Mouse (Mus musculus) kidney, embryonic 15.5 days (tissue): ENCODE measurements at regions not wholly inside any gene's neighbourhood (a gene's known extent, or its start where the extent isn't known, plus 50 kb on each side); places are given as distances from the start of the nearest gene placed in this dataset.

Experiments used
- ATAC-seq: fragments of 200-750 bp; cut with Nextera tagmentation; replicated peaks from 2 replicates; pipeline ENCODE4 v1.8.0; 2017; ENCODE audit warnings: moderate TSS enrichment; ENCODE audit not compliant: low FRiP score
- H3K27ac ChIP-seq: fragments of 300-500 bp; sonication (generic); 2 replicates; pipeline ENCODE4 v1.5.1; 2015; ENCODE audit warnings: mild to moderate bottlenecking, inconsistent platforms
- H3K27me3 ChIP-seq: fragments of 300-500 bp; sonication (generic); 2 replicates; pipeline ENCODE4 v1.6.1; 2015; ENCODE audit warnings: inconsistent platforms
- H3K36me3 ChIP-seq: fragments of 300-500 bp; sonication (generic); 2 replicates; pipeline ENCODE4 v1.6.1; 2015; ENCODE audit warnings: inconsistent platforms
- H3K4me1 ChIP-seq: fragments of 300-500 bp; sonication (generic); 2 replicates; pipeline ENCODE4 v1.6.1; 2015; ENCODE audit warnings: inconsistent platforms
- H3K4me2 ChIP-seq: fragments of 300-500 bp; sonication (generic); 2 replicates; pipeline ENCODE4 v1.6.1; 2015; ENCODE audit warnings: moderate library complexity, mild to moderate bottlenecking, inconsistent platforms
- H3K4me3 ChIP-seq: fragments of 300-500 bp; sonication (generic); replicated peaks from 2 replicates; pipeline ENCODE4 v1.5.1; 2015; ENCODE audit warnings: mild to moderate bottlenecking, inconsistent platforms
- H3K9ac ChIP-seq: fragments of 300-500 bp; sonication (generic); 2 replicates; pipeline ENCODE4 v1.6.1; 2015; ENCODE audit warnings: mild to moderate bottlenecking, inconsistent platforms
- H3K9me3 ChIP-seq: fragments of 300-500 bp; sonication (generic); replicated peaks from 2 replicates; pipeline ENCODE4 v1.6.1; 2016; ENCODE audit warnings: inconsistent platforms
- WGBS: fragments of 180-500 bp; shearing (Covaris S2); methylation state at CpG from one replicate; pipeline ENCODE4 v1.1.7; 2015; ENCODE audit warnings: mixed read lengths; 5-methylcytosine and 5-hydroxymethylcytosine counted together

DNA sequence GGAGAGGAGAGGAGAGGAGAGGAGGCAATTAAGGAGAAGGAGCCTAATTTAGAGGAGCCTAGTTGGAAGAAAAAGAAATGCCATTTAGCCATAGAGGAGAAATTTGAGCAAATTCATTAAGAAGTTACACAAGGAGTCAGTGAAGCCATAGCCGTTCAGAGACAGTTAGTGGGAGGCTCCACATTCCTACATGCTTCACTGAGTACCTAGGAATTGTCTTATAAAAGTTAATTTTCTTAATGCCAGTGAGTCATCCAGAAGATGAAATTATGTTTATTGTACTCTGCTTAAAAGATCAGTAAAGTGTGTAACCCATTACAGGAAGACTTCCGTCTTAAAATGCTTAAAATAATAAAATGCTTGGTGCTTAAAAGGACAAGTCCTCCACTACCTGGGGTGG, 1453.5 kb upstream of the Lrrc6 start:
- H3K27me3 ChIP-seq, result no peaks in the 10 kb centered on the region
- H3K9ac ChIP-seq, result no peak overlapping the region
- H3K9me3 ChIP-seq, result no peaks in the 10 kb centered on the region
- H3K4me3 ChIP-seq, result no peak overlapping the region
- H3K4me1 ChIP-seq, result no peaks in the 10 kb centered on the region
- no peak overlapping the region for H3K27ac ChIP-seq
- WGBS, result 36% methylated on average over 2 of the region's 2 CpGs
- ATAC-seq, result 0 out of 2 replicates have a peak, but pooled peaks have one; percentile 36
- H3K36me3 ChIP-seq, result no peaks in the 10 kb centered on the region
- no peak overlapping the region for H3K4me2 ChIP-seq

GRCm38 (mm10) chr15:67950281-67951040, 1449.8 kb upstream of the Lrrc6 start:
- Histone ChIP-seq H3K27me3 (no peaks in the 10 kb centered on the region), H3K9ac (no peak overlapping the region), H3K4me3 (no peak overlapping the region), H3K27ac (no peak overlapping the region), H3K4me2 (no peak overlapping the region), H3K9me3 (no peaks in the 10 kb centered on the region), H3K4me1 (no peaks in the 10 kb centered on the region), H3K36me3 (no peaks in the 10 kb centered on the region)
- WGBS, result 82% methylated on average over 6 of the region's 6 CpGs
- no peak for ATAC-seq

DNA sequence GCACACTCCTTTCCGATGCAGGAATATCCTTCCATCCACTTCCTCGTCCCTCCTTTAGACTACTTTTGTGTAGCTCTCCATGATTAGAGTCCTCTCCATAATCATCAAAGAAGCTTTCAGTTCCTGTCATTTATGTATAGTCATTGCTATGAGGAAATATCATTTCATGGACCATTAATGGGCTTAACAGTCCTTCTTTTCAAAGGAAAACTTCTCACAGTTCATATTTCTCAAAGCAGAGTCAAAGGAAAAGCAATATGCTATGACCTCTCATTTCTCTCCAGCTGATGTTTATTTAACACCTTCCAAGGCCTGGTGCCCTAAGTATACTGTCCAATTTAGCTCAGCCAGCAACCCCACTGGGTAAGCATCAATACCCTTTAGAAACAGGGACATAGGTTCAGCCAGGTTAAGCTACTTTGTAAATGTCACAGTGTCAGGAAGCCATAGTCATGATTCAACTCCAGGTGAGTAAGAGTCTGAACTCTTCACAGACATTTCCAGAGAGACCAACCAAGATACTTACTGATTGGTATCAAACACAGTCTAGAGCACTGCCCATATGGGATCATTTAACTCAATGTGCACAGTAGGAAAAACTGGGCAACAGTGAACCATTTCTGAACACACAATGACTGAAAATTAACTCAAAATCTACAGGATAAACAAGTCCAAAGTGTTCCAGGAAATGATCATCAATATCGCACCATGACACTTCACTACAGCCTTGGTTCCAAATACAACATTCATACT, 1443.8 kb upstream of the Lrrc6 start:
- no peaks in the 10 kb centered on the region for H3K27me3 ChIP-seq
- H3K36me3 ChIP-seq, result no peaks in the 10 kb centered on the region
- H3K4me3 ChIP-seq, result no peak overlapping the region
- no peak overlapping the region for H3K27ac ChIP-seq
- 82% methylated on average over 3 of the region's 3 CpGs for WGBS
- no peak overlapping the region for H3K9ac ChIP-seq
- no peak for ATAC-seq
- no peaks in the 10 kb centered on the region for H3K4me1 ChIP-seq
- H3K9me3 ChIP-seq, result no peaks in the 10 kb centered on the region
- H3K4me2 ChIP-seq, result no peak overlapping the region

GRCm38 (mm10) chr15:67943046-67943445, 1442.3 kb upstream of the Lrrc6 start:
- no peaks in the 10 kb centered on the region for H3K4me1 ChIP-seq
- no peak for ATAC-seq
- H3K9me3 ChIP-seq, result no peaks in the 10 kb centered on the region
- H3K4me3 ChIP-seq, result no peak overlapping the region
- no peak overlapping the region for H3K4me2 ChIP-seq
- no peaks in the 10 kb centered on the region for H3K36me3 ChIP-seq
- H3K9ac ChIP-seq, result no peak overlapping the region
- H3K27ac ChIP-seq, result no peak overlapping the region
- H3K27me3 ChIP-seq, result no peaks in the 10 kb centered on the region

DNA sequence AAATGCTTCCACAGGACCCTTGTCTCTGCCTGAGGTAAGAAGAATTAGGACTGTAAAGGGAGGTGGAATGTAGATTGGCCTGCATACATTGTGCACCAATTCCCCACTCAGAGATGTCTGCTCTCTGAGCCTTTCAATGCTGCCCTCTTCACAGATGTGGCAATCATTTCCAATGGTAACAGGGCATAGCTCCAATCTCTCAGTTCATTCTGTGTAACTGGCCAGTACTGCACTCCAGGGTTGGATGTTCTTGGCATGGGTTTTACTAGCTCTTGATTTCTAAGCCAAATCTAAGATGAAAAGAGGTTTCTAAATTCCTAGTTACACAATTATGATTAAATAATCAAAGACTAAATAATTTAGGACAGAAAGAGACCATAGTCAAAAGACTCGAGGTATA, 1439.8 kb upstream of the Lrrc6 start:
- no peaks in the 10 kb centered on the region for H3K9me3 ChIP-seq

DNA sequence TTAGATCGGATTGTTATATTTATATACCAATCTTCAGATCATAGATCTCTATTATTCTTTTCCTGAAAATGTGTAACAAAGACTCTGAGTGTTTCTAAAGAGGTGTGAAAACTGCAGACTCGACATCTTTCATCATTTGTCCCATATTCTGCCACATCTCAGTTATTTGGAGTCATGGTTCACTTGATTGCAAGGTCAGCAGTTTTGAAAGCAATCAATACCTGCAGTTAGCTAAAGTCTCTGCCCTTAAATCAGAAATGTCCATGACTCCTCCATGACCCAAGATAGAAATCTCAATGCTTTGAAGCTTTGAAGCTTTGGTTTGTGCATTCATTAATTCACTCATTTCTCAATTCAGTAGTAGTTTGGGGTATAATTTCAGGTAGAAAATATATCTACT, 1424.2 kb upstream of the Lrrc6 start:
- no peak overlapping the region for H3K4me2 ChIP-seq
- H3K4me1 ChIP-seq, result no peaks in the 10 kb centered on the region
- no peak for ATAC-seq
- no peaks in the 10 kb centered on the region for H3K9me3 ChIP-seq
- WGBS, result 66% methylated on average over 2 of the region's 2 CpGs
- H3K36me3 ChIP-seq, result no peaks in the 10 kb centered on the region
- H3K4me3 ChIP-seq, result no peak overlapping the region
- no peak overlapping the region for H3K27ac ChIP-seq
- no peaks in the 10 kb centered on the region for H3K27me3 ChIP-seq
- no peak overlapping the region for H3K9ac ChIP-seq

More for the DNA sequence above, 1439.8 kb upstream of the Lrrc6 start:
- 91% methylated on average over 1 of the region's 1 CpGs for WGBS
- H3K4me3 ChIP-seq, result no peak overlapping the region
- H3K4me1 ChIP-seq, result no peaks in the 10 kb centered on the region
- no peak overlapping the region for H3K4me2 ChIP-seq
- H3K27me3 ChIP-seq, result no peaks in the 10 kb centered on the region
- H3K9ac ChIP-seq, result no peak overlapping the region
- H3K27ac ChIP-seq, result no peak overlapping the region
- no peak for ATAC-seq
- no peaks in the 10 kb centered on the region for H3K36me3 ChIP-seq

GRCm38 (mm10) chr15:67907034-67907433, 1406.3 kb upstream of the Lrrc6 start:
- no peaks in the 10 kb centered on the region for H3K9me3 ChIP-seq
- WGBS, result 51% methylated on average over 2 of the region's 2 CpGs

GRCm38 (mm10) chr15:67905279-67905678, 1404.6 kb upstream of the Lrrc6 start:
- Histone ChIP-seq H3K9ac (no peak overlapping the region), H3K36me3 (no peaks in the 10 kb centered on the region), H3K9me3 (no peaks in the 10 kb centered on the region), H3K4me3 (no peak overlapping the region), H3K4me1 (no peaks in the 10 kb centered on the region), H3K27ac (no peak overlapping the region), H3K27me3 (no peaks in the 10 kb centered on the region), H3K4me2 (no peak overlapping the region)
- ATAC-seq, result no peak
- WGBS, result 79% methylated on average over 1 of the region's 1 CpGs

More at GRCm38 (mm10) chr15:67907034-67907433, 1406.3 kb upstream of the Lrrc6 start:
- no peak overlapping the region for H3K9ac ChIP-seq
- no peak overlapping the region for H3K4me3 ChIP-seq
- H3K4me2 ChIP-seq, result no peak overlapping the region
- no peak overlapping the region for H3K27ac ChIP-seq
- no peaks in the 10 kb centered on the region for H3K36me3 ChIP-seq
- no peak for ATAC-seq
- H3K4me1 ChIP-seq, result no peaks in the 10 kb centered on the region
- no peaks in the 10 kb centered on the region for H3K27me3 ChIP-seq

DNA sequence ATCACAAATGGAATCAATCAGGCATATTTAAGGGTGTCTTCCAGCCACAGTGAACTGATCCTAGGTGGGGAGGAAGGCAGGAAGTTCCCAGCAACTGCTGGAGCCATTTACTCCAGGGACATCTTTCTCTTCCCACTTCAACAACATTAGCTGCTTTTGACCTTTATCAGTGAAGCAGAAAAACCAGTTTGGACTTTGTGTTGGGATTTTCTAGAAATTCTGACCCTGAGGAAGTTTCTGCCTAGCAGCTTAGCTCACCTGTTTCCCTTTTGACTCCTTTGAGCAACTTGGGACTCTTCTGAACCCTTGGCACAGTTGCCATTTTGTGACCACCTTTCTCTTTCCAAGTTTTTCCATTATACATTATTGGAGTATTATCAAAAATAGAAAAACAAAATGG, 1403.9 kb upstream of the Lrrc6 start:
- Histone ChIP-seq H3K9me3 (no peaks in the 10 kb centered on the region), H3K27ac (no peak overlapping the region), H3K27me3 (no peaks in the 10 kb centered on the region), H3K4me3 (no peak overlapping the region), H3K9ac (no peak overlapping the region), H3K4me2 (no peak overlapping the region), H3K4me1 (no peaks in the 10 kb centered on the region), H3K36me3 (no peaks in the 10 kb centered on the region)
- no peak for ATAC-seq

- H3K27ac ChIP-seq, result no peak overlapping the region
- no peak overlapping the region for H3K9ac ChIP-seq
- no peak for ATAC-seq
- H3K4me1 ChIP-seq, result no peaks in the 10 kb centered on the region
- H3K4me2 ChIP-seq, result no peak overlapping the region
- no peaks in the 10 kb centered on the region for H3K27me3 ChIP-seq
- no peaks in the 10 kb centered on the region for H3K9me3 ChIP-seq
- H3K36me3 ChIP-seq, result no peaks in the 10 kb centered on the region
- WGBS, result 98% methylated on average over 2 of the region's 2 CpGs
- no peak overlapping the region for H3K4me3 ChIP-seq
These were observed 1402.3 kb upstream of the Lrrc6 start for GRCm38 (mm10) chr15:67902982-67903381.

DNA sequence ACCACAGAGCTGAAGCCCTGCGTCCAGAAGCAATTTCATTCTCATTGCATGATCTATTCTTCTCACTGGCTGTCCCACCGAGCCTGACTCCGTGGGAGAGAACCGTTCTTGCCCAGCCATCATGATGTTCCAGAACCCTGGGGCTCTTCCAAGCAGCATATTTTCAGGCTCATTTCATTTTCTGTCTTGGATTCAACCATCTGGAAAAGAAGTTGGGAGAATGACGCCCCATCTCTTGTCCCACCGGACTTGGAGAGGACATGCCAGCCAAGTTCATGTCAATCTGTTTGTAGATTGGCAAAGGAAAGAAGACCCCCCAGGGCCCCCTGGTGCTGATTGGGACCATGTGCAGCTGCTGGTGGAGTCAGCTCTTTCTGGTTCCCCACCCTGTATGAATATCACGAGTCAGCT, 1400.5 kb upstream of the Lrrc6 start:
- Histone ChIP-seq H3K4me2 (no peak overlapping the region), H3K9me3 (no peaks in the 10 kb centered on the region), H3K27me3 (no peaks in the 10 kb centered on the region), H3K4me1 (no peaks in the 10 kb centered on the region), H3K27ac (no peak overlapping the region), H3K4me3 (no peak overlapping the region), H3K36me3 (no peaks in the 10 kb centered on the region), H3K9ac (no peak overlapping the region)
- 81% methylated on average over 7 of the region's 7 CpGs for WGBS
- no peak for ATAC-seq

DNA sequence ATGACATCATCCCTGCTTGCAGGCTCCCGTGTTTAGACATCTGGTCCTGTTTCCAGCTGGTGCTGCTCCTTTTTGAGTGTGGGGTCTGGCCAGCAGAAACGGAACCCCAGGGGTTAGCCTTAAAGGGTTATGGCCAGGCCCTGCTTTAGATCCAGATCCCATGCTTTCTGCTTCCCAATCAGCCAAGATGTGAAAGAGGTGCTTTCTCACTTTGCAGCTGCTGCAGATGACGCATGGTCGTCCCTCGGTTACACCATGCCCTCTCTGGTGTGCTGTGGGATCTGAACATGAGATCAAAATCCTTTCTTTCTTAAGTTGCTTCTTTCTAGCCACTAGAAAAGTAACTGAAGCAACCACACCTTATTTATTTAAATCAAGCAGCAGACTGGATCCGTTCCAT, 1399.1 kb upstream of the Lrrc6 start:
- WGBS, result 70% methylated on average over 6 of the region's 6 CpGs

More for the DNA sequence above, 1399.1 kb upstream of the Lrrc6 start:
- Histone ChIP-seq H3K4me2 (no peak overlapping the region), H3K9ac (no peak overlapping the region), H3K4me3 (no peak overlapping the region), H3K4me1 (no peaks in the 10 kb centered on the region), H3K36me3 (no peaks in the 10 kb centered on the region), H3K27ac (no peak overlapping the region), H3K27me3 (no peaks in the 10 kb centered on the region), H3K9me3 (no peaks in the 10 kb centered on the region)
- ATAC-seq, result no peak
